ENCODE assay signal across 7 mouse cellular contexts in genomic region chr9:70503626-70504041, GRCm38 (mm10). TPM values are rescaled to one million over a fixed set of nuclear protein-coding genes. Genes with fewer than 3 reads are reported as not detected.
DNase-seq lines count a peak whose midpoint lies in the region; ATAC-seq lines count a peak whose summit lies in the region.

Gene Rnf111 (minus strand): TSS chr9:70503725.

- H3K4me3 ChIP-seq in embryonic facial prominence, embryonic 12.5 days = peak within 1 kb of the TSS; percentile 97
- peak within 1 kb of the TSS; percentile 95 for H3K4me3 ChIP-seq in limb, embryonic 11.5 days (ENCODE audit: low read depth, low read length)
- H3K4me3 ChIP-seq in midbrain, embryonic 14.5 days (replicated peaks; ENCODE audit: low read depth, low read length) = peak within 1 kb of the TSS; percentile 88

- WGBS in embryonic facial prominence, embryonic 12.5 days = under 1% methylated on average over 45 of the region's 45 CpGs
- 0% methylated on average over 37 of the region's 45 CpGs for WGBS in limb, embryonic 11.5 days
- under 1% methylated on average over 45 of the region's 45 CpGs for WGBS in midbrain, embryonic 14.5 days

- DNase-seq in adrenal gland, postnatal 25 days = peak; percentile 98
- DNase-seq in heart, adult 11 months = peak; percentile 100
- DNase-seq in kidney, adult 18-20 months = peak; percentile 96
- peak; percentile 97 for DNase-seq in limb, embryonic 11.5 days (ENCODE audit: low spot score)
- DNase-seq in midbrain, embryonic 14.5 days = peak; percentile 97
- peak; percentile 97 for DNase-seq in spleen, adult 18-20 months

- H3K4me2 ChIP-seq in embryonic facial prominence, embryonic 12.5 days (replicated peaks) = peak within 1 kb of the TSS; percentile 68
- peak within 1 kb of the TSS; percentile 56 for H3K4me2 ChIP-seq in limb, embryonic 11.5 days (ENCODE audit: low read depth, severe bottlenecking)
- H3K4me2 ChIP-seq in midbrain, embryonic 14.5 days (ENCODE audit: low read length) = peak within 1 kb of the TSS; percentile 64

- no peaks in the 10 kb centered on the region for H3K9me3 ChIP-seq in embryonic facial prominence, embryonic 12.5 days
- H3K9me3 ChIP-seq in limb, embryonic 11.5 days (ENCODE audit: control insufficient read depth, low read length) = no peaks in the 10 kb centered on the region
- H3K9me3 ChIP-seq in midbrain, embryonic 14.5 days (ENCODE audit: control insufficient read depth, low read length) = no peaks in the 10 kb centered on the region

- ATAC-seq in embryonic facial prominence, embryonic 12.5 days (ENCODE audit: insufficient number of reproducible peaks, insufficient read depth, low FRiP score, low TSS enrichment) = peak; percentile 95
- ATAC-seq in limb, embryonic 11.5 days (ENCODE audit: insufficient number of reproducible peaks, low FRiP score, low TSS enrichment, low read depth) = peak; percentile 93
- peak; percentile 97 for ATAC-seq in midbrain, embryonic 14.5 days (ENCODE audit: low FRiP score, low TSS enrichment)

- H3K27ac ChIP-seq in embryonic facial prominence, embryonic 12.5 days = peak within 1 kb of the TSS; percentile 99
- peak within 1 kb of the TSS; percentile 98 for H3K27ac ChIP-seq in limb, embryonic 11.5 days (replicated peaks; ENCODE audit: low read depth, low read length)
- H3K27ac ChIP-seq in midbrain, embryonic 14.5 days (replicated peaks; ENCODE audit: low read depth, low read length) = peak within 1 kb of the TSS; percentile 99

- H3K9ac ChIP-seq in embryonic facial prominence, embryonic 12.5 days = peak within 1 kb of the TSS; percentile 98
- H3K9ac ChIP-seq in limb, embryonic 11.5 days (ENCODE audit: low read length) = peak within 1 kb of the TSS; percentile 98
- peak within 1 kb of the TSS; percentile 96 for H3K9ac ChIP-seq in midbrain, embryonic 14.5 days (replicated peaks; ENCODE audit: low read length)

- no peaks in the 10 kb centered on the region for H3K27me3 ChIP-seq in embryonic facial prominence, embryonic 12.5 days
- no peaks in the 10 kb centered on the region for H3K27me3 ChIP-seq in limb, embryonic 11.5 days (ENCODE audit: control insufficient read depth, insufficient read depth, low read length)
- H3K27me3 ChIP-seq in midbrain, embryonic 14.5 days (ENCODE audit: control insufficient read depth, insufficient read depth, low read length) = no peaks in the 10 kb centered on the region

- 0 out of 2 replicates have a peak, but pooled peaks cover 10% of the 10 kb centered on the region for H3K36me3 ChIP-seq in embryonic facial prominence, embryonic 12.5 days
- no peaks in the 10 kb centered on the region for H3K36me3 ChIP-seq in limb, embryonic 11.5 days (ENCODE audit: control insufficient read depth, insufficient read depth, low read length)
- 0 out of 2 replicates have a peak, but pooled peaks cover 4% of the 10 kb centered on the region for H3K36me3 ChIP-seq in midbrain, embryonic 14.5 days (ENCODE audit: control insufficient read depth, insufficient read depth, low read length)

- peaks cover 8% of the 10 kb centered on the region for H3K4me1 ChIP-seq in embryonic facial prominence, embryonic 12.5 days
- no peaks in the 10 kb centered on the region; the same call in 1 of the 2 replicates for H3K4me1 ChIP-seq in limb, embryonic 11.5 days (ENCODE audit: control insufficient read depth, insufficient read depth, low read length)
- peaks cover 14% of the 10 kb centered on the region for H3K4me1 ChIP-seq in midbrain, embryonic 14.5 days (ENCODE audit: control insufficient read depth, insufficient read depth, low read length)

RNA-seq across cellular contexts. Expression of gene Rnf111, which starts in this region (rescaled TPM):
- 41.2 and 41.8 TPM in 2 replicates for total RNA-seq in adrenal gland, postnatal 25 days (2021)
- polyA plus RNA-seq in embryonic facial prominence, embryonic 12.5 days (2016; fragmentation: Nextera tagmentation; extraction: Ambion mirVana) = 33.0 and 34.4 TPM in 2 replicates
- polyA plus RNA-seq in limb, embryonic 11.5 days (2014; fragmentation: Nextera tagmentation; extraction: Ambion mirVana) = 31.7 and 34.7 TPM in 2 replicates
- 37.5 and 38.9 TPM in 2 replicates for polyA plus RNA-seq in midbrain, embryonic 14.5 days (2014; fragmentation: Nextera tagmentation; extraction: Ambion mirVana)

Comparison
In these comparisons a context has a peak if more than half of its experiments do, and no peak if none do; other contexts are left out.
1. Peak in every context shown above with its lines: DNase-seq, ATAC-seq, H3K4me3 ChIP-seq and H3K27ac ChIP-seq.